Mouse (Mus musculus): ENCODE results near the gene Fam117b.

The Fam117b gene

GRCm38 (mm10) chr1:59913869-59914225 is 1.0 kb downstream of the Fam117b start:
- peak; percentile 80 for DNase-seq (ENCODE audit: low read depth)

DNA sequence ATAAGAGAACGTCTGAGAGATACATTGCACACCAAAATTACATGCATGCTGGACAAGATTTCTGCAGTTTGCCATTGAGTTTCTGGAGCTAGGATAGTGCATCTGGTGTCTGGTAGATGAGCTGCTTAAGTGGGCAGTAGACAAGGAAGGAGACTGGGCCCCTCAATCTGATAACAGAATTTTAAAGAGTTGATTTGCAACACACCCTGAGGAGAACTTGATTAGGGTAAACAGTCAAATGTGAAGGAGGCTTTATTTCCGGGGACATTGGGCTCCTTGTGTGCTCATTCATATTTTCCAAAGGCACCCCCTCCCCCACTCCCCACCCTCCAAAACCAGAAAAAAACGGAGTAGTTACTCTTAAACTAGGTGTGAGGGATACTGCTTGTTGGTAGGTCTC is 2.0 kb downstream of the Fam117b start:
- peak; percentile 81 for DNase-seq (ENCODE audit: low read depth)

GRCm38 (mm10) chr1:59915843-59916610 is 3.2 kb downstream of the Fam117b start:
- peak; percentile 49 for DNase-seq (ENCODE audit: low read depth)

GRCm38 (mm10) chr1:59917401-59917800 is 4.6 kb downstream of the Fam117b start:
- peak; percentile 88 for DNase-seq (ENCODE audit: low read depth)

DNA sequence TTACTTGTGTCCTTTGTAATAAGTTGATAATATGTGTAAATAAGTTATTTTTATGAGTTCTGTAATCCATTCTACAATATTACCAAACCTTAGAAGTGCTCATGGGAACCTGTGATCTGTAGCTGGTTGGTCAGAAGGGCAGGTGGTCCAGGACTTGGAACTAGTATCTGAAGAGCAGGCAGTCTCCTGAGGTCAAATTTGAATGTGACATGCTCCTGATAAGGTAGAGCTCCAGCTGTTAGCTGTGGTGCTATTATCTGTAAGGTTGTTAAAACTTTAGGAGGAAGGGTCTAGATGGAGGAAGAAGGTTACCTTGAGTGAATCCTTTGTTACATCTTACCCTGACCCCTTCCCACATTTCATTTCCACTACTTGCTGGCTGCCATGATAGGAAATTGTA is 5.3 kb downstream of the Fam117b start:
- DNase-seq (ENCODE audit: low read depth) = no peak

DNA sequence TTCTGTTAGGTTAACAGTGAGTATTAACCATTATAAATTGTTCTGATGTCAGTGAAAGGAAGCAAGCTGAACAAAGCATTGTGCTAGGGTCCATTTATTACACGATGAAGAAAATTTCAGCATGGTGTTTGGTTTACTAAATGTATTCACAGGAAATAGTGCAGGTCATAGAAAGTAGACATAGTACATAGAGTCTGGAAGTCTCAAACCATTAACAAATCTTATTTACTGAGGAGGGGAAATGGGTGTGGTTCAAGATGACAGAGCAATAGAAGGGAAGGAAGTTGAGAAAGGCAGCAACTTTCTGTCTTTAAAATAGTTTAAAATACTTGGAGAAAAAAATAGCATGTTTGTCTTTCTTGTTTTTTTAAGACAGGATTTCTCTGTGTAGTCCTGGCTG is 10.4 kb downstream of the Fam117b start:
- DNase-seq (ENCODE audit: low read depth) = peak; percentile 58

GRCm38 (mm10) chr1:59923673-59924072 is 10.9 kb downstream of the Fam117b start:
- DNase-seq (ENCODE audit: low read depth) = no peak

GRCm38 (mm10) chr1:59924411-59924810 is 11.6 kb downstream of the Fam117b start:
- DNase-seq (ENCODE audit: low read depth) = no peak

GRCm38 (mm10) chr1:59926021-59926672 is 13.3 kb downstream of the Fam117b start:
- DNase-seq (ENCODE audit: low read depth) = no peak

- no peak for DNase-seq (ENCODE audit: low read depth)
These were observed 14.4 kb downstream of the Fam117b start for GRCm38 (mm10) chr1:59927131-59927680.

- DNase-seq (ENCODE audit: low read depth) = no peak
These were observed 18.1 kb downstream of the Fam117b start for GRCm38 (mm10) chr1:59930926-59931325.

- no peak for DNase-seq (ENCODE audit: low read depth)
These were observed 20.2 kb downstream of the Fam117b start for GRCm38 (mm10) chr1:59932991-59933390.

DNA sequence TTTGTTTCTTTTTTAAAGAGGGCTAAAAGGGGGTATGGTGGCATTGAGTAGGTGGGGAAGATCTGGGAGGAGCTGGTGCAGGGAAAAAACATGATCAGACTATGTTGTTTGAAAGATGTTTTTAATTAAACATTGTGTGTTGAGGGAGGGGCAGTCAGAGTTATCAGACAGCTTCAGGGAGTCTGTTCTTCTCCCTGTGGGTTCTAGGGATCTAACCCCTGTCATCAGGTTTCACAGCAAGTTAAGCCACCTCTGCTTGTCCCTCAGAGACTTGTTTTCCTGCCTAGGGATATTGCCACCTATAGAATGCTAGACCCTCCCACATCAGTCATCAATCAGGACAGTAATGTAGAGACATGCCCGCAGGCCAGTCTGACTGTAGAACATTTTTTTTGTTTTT is 28.3 kb downstream of the Fam117b start:
- DNase-seq (ENCODE audit: low read depth) = no peak

GRCm38 (mm10) chr1:59942057-59942790 is 29.4 kb downstream of the Fam117b start:
- DNase-seq (ENCODE audit: low read depth) = no peak

DNA sequence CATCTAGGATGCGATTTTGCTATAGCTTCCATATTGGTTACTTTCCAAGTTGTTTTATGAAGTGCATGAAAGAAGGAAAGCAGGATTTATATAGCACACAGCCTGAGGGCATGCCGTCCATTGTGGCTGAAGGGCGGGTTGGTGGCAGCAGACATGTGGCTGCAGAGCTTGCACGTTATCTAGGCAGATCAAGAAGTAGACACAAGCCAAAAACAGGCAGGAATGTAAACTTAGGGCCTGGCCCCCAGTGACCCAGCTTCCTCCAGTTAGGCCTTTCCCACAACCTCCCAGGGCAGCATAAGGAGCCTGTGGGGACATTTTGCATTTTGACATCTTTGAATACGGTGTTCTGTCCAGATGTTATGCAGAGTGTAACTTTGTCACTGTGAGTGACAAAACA is 31.0 kb downstream of the Fam117b start:
- DNase-seq (ENCODE audit: low read depth) = no peak

DNA sequence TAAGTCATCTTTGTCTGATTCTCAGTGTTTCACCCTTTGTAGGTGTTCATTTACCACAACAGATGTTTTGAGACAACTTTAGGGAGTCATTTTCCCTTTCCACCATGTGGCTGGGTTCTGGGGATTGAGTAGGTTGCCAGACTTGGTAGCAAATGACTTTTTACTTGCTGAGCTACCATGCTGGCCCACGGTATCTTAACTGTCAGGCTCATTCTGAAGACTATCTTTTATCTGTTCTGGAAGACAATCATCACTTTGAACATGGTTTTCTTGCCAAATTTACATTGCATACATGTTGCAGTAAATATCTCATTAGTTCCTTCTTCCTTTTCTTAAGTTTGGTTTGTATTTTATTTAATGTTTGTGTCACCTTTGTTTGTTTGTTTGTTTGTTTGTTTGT is 33.2 kb downstream of the Fam117b start:
- DNase-seq (ENCODE audit: low read depth) = no peak

DNA sequence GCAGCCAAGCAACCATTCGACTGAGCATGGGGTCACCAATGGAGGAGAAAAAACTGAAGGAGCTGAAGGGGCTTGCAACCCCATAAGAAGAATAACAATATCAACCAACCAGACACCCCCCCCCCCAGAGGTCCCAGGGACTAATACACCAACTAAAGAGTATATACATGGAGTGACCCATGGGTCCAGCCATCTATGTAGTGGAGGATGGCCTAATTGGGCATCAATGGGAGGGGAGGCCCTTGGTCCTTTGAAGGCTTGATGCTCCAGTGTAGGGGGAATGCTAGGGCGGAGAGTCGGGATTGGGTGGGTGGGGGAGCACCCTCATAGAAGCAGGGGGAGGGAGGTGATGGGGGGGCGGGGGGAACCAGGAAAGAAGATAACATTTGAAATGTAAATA is 34.7 kb downstream of the Fam117b start:
- no peak for DNase-seq (ENCODE audit: low read depth)

- DNase-seq (ENCODE audit: low read depth) = no peak
These were observed 44.4 kb downstream of the Fam117b start for GRCm38 (mm10) chr1:59957206-59957605.

GRCm38 (mm10) chr1:59959941-59960340 is 47.1 kb downstream of the Fam117b start:
- DNase-seq (ENCODE audit: low read depth) = no peak

DNA sequence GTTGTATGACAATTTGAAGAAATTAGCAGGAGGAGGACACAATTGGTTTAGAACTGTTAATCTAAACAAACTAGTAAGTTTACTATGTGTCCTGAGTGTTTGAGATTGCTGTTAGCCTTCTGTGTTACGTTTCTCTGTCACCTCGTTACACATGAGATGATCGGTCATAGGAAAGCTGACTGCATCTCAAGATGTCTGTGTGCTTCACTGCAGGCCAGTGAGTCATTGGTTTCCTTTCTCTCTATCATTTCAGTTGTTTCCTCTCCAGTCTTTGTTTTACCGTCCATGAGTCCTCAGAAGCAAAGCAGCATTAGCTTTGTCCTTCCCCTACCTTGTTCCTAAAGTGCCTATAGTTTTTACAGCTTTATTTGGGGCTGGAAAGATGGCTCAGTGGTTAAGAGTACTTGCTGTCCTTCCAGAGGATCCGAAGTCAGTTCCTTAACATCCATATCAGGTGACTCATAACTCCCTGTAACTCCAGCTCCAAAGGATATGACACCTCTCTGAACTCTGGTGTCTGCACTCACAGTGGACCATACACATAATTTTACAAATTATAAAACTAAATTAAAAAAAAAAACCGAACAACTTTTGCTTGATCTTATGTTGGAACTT is 53.5 kb downstream of the Fam117b start:
- no peak for DNase-seq (ENCODE audit: low read depth)

GRCm38 (mm10) chr1:59967291-59967690 is 54.5 kb downstream of the Fam117b start:
- peak; percentile 43 for DNase-seq (ENCODE audit: low read depth)

GRCm38 (mm10) chr1:59986626-59987025 is 73.8 kb downstream of the Fam117b start:
- DNase-seq (ENCODE audit: low read depth) = no peak
